Mouse (Mus musculus) liver, embryonic 12.5 days (tissue): ENCODE data around the gene Dnmt3b. TPM values are rescaled to one million over a fixed set of nuclear protein-coding genes. Genes with fewer than 3 reads are reported as not detected.
"Not testable (repeated sequence)": the region's sequence is repeated elsewhere in the genome, so short reads cannot be mapped to it uniquely, and the experiment has no call there.

ENCODE experiments used
- ATAC-seq: fragments of 200-750 bp; cut with Nextera tagmentation; 2 replicates; pipeline ENCODE4 v1.8.0; 2017; ENCODE audit warnings: moderate number of reproducible peaks, mild to moderate bottlenecking, moderate library complexity
- H3K27ac ChIP-seq: fragments of 300-500 bp; sonication (generic); 2 replicates; pipeline ENCODE4 v1.5.1; 2016; ENCODE audit warnings: mild to moderate bottlenecking
- H3K27me3 ChIP-seq: fragments of 300-500 bp; sonication (generic); replicated peaks from 2 replicates; pipeline ENCODE4 v1.6.1; 2016; ENCODE audit warnings: mild to moderate bottlenecking, moderate library complexity
- H3K36me3 ChIP-seq: fragments of 300-500 bp; sonication (generic); 2 replicates; pipeline ENCODE4 v1.6.1; 2016; ENCODE audit warnings: mild to moderate bottlenecking, moderate library complexity
- H3K4me1 ChIP-seq: fragments of 300-500 bp; sonication (generic); 2 replicates; pipeline ENCODE4 v1.6.1; 2016
- H3K4me2 ChIP-seq: fragments of 300-500 bp; sonication (generic); 2 replicates; pipeline ENCODE4 v1.6.1; 2016; ENCODE audit warnings: mild to moderate bottlenecking, moderate library complexity
- H3K4me3 ChIP-seq: fragments of 300-500 bp; sonication (generic); 2 replicates; pipeline ENCODE4 v1.5.1; 2016; ENCODE audit warnings: mild to moderate bottlenecking, moderate library complexity
- H3K9ac ChIP-seq: fragments of 300-500 bp; sonication (generic); 2 replicates; pipeline ENCODE4 v1.6.1; 2016; ENCODE audit warnings: mild to moderate bottlenecking, moderate library complexity
- H3K9me3 ChIP-seq: fragments of 300-500 bp; sonication (generic); replicated peaks from 2 replicates; pipeline ENCODE4 v1.6.1; 2016; ENCODE audit warnings: mild to moderate bottlenecking, moderate library complexity
- WGBS: fragments of 180-500 bp; shearing (Covaris S2); methylation state at CpG from one replicate; pipeline ENCODE4 v1.1.7; 2016; ENCODE audit not compliant: insufficient replicate concordance; 5-methylcytosine and 5-hydroxymethylcytosine counted together
- polyA plus RNA-seq: library from polyadenylated mRNA; unstranded; fragments of >200 nt; fragmentation: Nextera tagmentation; extraction: Ambion mirVana; gene quantifications from 2 replicates; pipeline ENCODE4 v1.2.1, GENCODE M21; 2016

The Dnmt3b gene
- polyA plus RNA-seq, 1 experiment from 2014 or later: 17.1 TPM

- no peaks in the 10 kb centered on the region for H3K9me3 ChIP-seq
- H3K27me3 ChIP-seq: no peaks in the 10 kb centered on the region
- no peak overlapping the region for H3K4me2 ChIP-seq
- H3K36me3 ChIP-seq: peaks cover 52% of the 10 kb centered on the region
- no peak overlapping the region for H3K9ac ChIP-seq
- 45% methylated on average over 6 of the region's 6 CpGs for WGBS
- H3K27ac ChIP-seq: no peak overlapping the region
- no peak overlapping the region for H3K4me3 ChIP-seq
- peaks cover 17% of the 10 kb centered on the region; the same call in 1 of the 2 replicates for H3K4me1 ChIP-seq
- ATAC-seq: no peak
Measured at GRCm38 (mm10) chr2:153676944-153677343, 27.7 kb downstream of the Dnmt3b start.

DNA sequence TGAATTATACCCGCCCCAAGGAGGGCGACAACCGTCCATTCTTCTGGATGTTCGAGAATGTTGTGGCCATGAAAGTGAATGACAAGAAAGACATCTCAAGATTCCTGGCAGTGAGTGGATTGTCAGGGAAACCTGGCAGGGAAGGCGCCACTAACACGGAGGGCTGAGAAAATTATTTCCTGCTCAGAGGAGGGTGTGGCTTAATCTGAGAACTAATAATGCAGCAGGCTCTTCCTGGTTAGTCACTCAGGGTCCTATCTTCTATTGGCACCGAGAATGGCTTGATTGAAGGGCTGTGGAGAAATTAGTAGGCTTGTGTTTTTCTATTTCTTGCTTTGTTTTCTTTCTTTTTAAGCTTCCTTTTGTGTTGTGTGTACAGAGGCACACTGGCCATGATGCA lies 28.3 kb downstream of the Dnmt3b start:
- Histone ChIP-seq H3K9ac (no peak overlapping the region), H3K36me3 (peaks cover 56% of the 10 kb centered on the region), H3K27ac (no peak overlapping the region), H3K4me3 (no peak overlapping the region), H3K27me3 (no peaks in the 10 kb centered on the region), H3K4me1 (peaks cover 17% of the 10 kb centered on the region; the same call in 1 of the 2 replicates), H3K4me2 (no peak overlapping the region), H3K9me3 (no peaks in the 10 kb centered on the region)
- 68% methylated on average over 7 of the region's 7 CpGs for WGBS
- no peak for ATAC-seq

- Histone ChIP-seq H3K27me3 (no peaks in the 10 kb centered on the region), H3K4me1 (peaks cover 17% of the 10 kb centered on the region; the same call in 1 of the 2 replicates), H3K27ac (no peak overlapping the region), H3K36me3 (peaks cover 40% of the 10 kb centered on the region), H3K4me3 (no peak overlapping the region), H3K4me2 (no peak overlapping the region), H3K9me3 (no peaks in the 10 kb centered on the region), H3K9ac (no peak overlapping the region)
- WGBS: 74% methylated on average over 1 of the region's 1 CpGs
- ATAC-seq: no peak
Measured at GRCm38 (mm10) chr2:153679959-153680358, 30.7 kb downstream of the Dnmt3b start.

DNA sequence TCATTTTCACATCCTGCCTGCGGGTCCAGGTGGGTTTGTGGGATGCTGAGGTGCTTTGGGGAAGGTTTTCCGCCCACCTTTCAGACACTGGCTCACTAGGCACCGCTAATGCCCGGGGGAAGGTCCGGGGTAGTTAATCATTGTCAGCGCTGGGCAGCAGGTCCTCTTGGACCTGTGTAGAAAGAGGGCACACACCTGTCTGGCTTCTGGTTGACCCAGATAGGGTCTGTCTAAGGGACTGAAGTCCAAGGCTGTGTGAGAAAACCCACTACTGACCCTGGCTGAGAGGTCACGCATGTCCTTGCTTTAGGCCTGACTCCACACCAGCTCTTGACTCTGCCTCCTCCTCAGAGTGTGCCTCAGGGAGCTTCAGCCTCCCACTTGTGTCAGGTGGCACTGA lies 44.2 kb downstream of the Dnmt3b start:
- H3K9me3 ChIP-seq, H3K27ac ChIP-seq, H3K4me3 ChIP-seq, H3K36me3 ChIP-seq, H3K27me3 ChIP-seq, H3K4me2 ChIP-seq, H3K4me1 ChIP-seq, H3K9ac ChIP-seq: not testable (repeated sequence)
- 67% methylated on average over 7 of the region's 7 CpGs for WGBS
- 0 out of 2 replicates have a peak, but pooled peaks have one; percentile 27 for ATAC-seq

DNA sequence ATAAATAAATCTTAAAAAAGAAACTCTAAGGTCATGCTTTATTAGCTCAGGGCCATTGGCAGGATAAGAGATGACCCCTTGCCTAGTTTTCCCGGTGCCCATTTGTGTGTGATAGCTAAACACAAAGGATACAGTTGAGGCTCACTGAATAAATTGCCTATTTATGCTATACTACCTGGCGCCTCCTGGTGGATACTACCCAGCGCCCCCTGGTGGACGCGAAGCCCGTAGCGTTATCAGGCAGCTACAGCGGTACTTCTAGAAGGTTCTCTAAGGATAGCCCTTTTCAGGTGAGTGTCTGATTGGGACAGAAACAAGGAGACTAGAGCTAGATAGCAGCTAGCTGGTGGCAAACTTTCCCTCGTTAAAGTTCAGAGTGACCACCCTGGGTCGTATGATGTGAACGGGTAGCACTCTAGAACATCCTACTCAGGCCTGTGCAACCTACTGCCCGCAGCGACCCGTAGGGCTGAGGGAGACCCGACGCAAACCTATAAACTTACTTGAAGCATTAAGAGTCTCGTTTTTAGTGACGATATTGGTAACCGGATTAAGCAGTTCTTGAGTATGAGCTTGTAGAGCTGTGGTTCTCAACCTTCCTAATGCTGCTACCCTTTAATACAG lies 45.3 kb downstream of the Dnmt3b start:
- H3K4me2 ChIP-seq: no peak overlapping the region
- 0 out of 2 replicates have a peak, but pooled peaks have one; percentile 42 for ATAC-seq
- H3K27ac ChIP-seq: no peak overlapping the region
- WGBS: 54% methylated on average over 19 of the region's 19 CpGs
- H3K27me3 ChIP-seq: no peaks in the 10 kb centered on the region
- H3K9me3 ChIP-seq: no peaks in the 10 kb centered on the region
- no peak overlapping the region for H3K4me3 ChIP-seq
- no peaks in the 10 kb centered on the region for H3K4me1 ChIP-seq
- H3K9ac ChIP-seq: no peak overlapping the region
- no peaks in the 10 kb centered on the region for H3K36me3 ChIP-seq

GRCm38 (mm10) chr2:153696352-153696751 lies 47.1 kb downstream of the Dnmt3b start, which contains the start of gene Dnmt3c:
Gene Dnmt3c, plus strand, starts transcription at chr2:153696652.
- H3K4me1 ChIP-seq: no peaks in the 10 kb centered on the region
- no peaks in the 10 kb centered on the region for H3K27me3 ChIP-seq
- H3K9me3 ChIP-seq: no peaks in the 10 kb centered on the region
- H3K4me3 ChIP-seq: no peak within 1 kb of the TSS
- no peak within 1 kb of the TSS for H3K27ac ChIP-seq
- H3K4me2 ChIP-seq: no peak within 1 kb of the TSS
- no peaks in the 10 kb centered on the region for H3K36me3 ChIP-seq
- no peak for ATAC-seq
- H3K9ac ChIP-seq: no peak within 1 kb of the TSS

DNA sequence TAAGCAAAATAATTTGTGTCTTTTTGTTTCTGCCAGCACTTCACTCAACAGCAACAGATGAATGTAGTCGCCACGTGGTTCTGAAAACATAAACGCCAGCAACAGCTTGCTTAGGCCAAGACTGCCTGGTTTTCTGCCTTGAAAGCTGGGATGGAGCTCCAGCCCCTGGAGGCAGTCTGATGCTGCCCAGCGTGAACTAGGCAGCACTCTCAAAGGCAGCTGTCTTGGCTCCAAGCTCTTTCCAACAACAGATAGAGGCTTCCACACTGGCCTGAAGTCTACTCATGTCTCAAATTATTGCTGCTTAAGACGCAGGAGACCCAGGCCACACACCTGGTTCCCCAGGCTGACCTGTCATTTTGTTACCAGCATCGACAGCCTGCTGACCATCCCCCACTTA lies 54.1 kb downstream of the Dnmt3b start:
- WGBS: 55% methylated on average over 6 of the region's 6 CpGs
- Histone ChIP-seq H3K27ac (no peak overlapping the region), H3K4me3 (no peak overlapping the region), H3K27me3 (peaks cover 11% of the 10 kb centered on the region; the same call in 1 of the 2 replicates), H3K9ac (no peak overlapping the region), H3K4me1 (no peaks in the 10 kb centered on the region), H3K4me2 (no peak overlapping the region), H3K36me3 (no peaks in the 10 kb centered on the region), H3K9me3 (no peaks in the 10 kb centered on the region)
- ATAC-seq: no peak

- H3K9me3 ChIP-seq: no peaks in the 10 kb centered on the region
- no peaks in the 10 kb centered on the region for H3K36me3 ChIP-seq
- WGBS: 41% methylated on average over 8 of the region's 8 CpGs
- H3K27me3 ChIP-seq: peaks cover 10% of the 10 kb centered on the region; the same call in 1 of the 2 replicates
- no peak overlapping the region for H3K9ac ChIP-seq
- no peak overlapping the region for H3K4me2 ChIP-seq
- H3K4me3 ChIP-seq: no peak overlapping the region
- ATAC-seq: no peak
- peaks cover 32% of the 10 kb centered on the region for H3K4me1 ChIP-seq
- no peak overlapping the region for H3K27ac ChIP-seq
Measured at GRCm38 (mm10) chr2:153710701-153711330, 61.6 kb downstream of the Dnmt3b start.

- Histone ChIP-seq H3K27me3 (no peaks in the 10 kb centered on the region), H3K9ac (no peak overlapping the region), H3K4me1 (peaks cover 47% of the 10 kb centered on the region), H3K4me3 (no peak overlapping the region), H3K27ac (peak overlapping the region; percentile 62), H3K36me3 (no peaks in the 10 kb centered on the region), H3K4me2 (no peak overlapping the region), H3K9me3 (no peaks in the 10 kb centered on the region)
- 43% methylated on average over 3 of the region's 3 CpGs for WGBS
- ATAC-seq: peak; percentile 75
Measured at GRCm38 (mm10) chr2:153712646-153713091, 63.4 kb downstream of the Dnmt3b start.

GRCm38 (mm10) chr2:153713227-153713626 lies 64.0 kb downstream of the Dnmt3b start:
- WGBS: 67% methylated on average over 4 of the region's 4 CpGs
- Histone ChIP-seq H3K9me3 (no peaks in the 10 kb centered on the region), H3K27me3 (no peaks in the 10 kb centered on the region), H3K4me1 (peaks cover 50% of the 10 kb centered on the region), H3K4me2 (no peak overlapping the region), H3K36me3 (no peaks in the 10 kb centered on the region), H3K4me3 (no peak overlapping the region), H3K9ac (no peak overlapping the region), H3K27ac (peak overlapping the region; percentile 62)
- ATAC-seq: no peak

DNA sequence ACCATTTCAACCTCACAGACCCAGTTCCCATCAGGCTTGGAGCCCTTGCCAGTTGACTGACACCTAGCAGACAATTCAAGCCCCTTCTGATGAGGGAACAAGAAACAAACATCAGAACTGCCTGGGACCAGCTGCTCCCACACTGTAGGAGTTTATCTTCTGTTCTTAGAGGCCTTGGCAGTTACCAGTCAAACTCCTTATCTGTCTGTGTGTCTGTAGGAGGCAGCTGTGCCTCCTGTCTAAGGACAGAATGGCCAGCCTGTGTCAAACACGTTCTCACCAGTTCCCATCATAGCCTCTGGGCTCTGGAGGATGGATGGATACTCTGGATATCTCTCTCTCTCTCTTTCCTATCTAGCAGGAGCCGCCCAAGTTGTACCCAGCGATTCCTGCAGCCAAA lies 68.6 kb downstream of the Dnmt3b start:
- H3K4me1 ChIP-seq: peaks cover 46% of the 10 kb centered on the region
- peak; percentile 90 for ATAC-seq
- H3K27me3 ChIP-seq, H3K4me3 ChIP-seq, H3K36me3 ChIP-seq, H3K9ac ChIP-seq, H3K9me3 ChIP-seq: not testable (repeated sequence)
- H3K27ac ChIP-seq: peak overlapping the region; percentile 60; the same call in 1 of the 2 replicates
- 20% methylated on average over 3 of the region's 3 CpGs for WGBS
- peak overlapping the region; percentile 33; the same call in 1 of the 2 replicates for H3K4me2 ChIP-seq

GRCm38 (mm10) chr2:153723098-153723497 lies 73.8 kb downstream of the Dnmt3b start:
- H3K4me3 ChIP-seq: no peak overlapping the region
- peaks cover 51% of the 10 kb centered on the region for H3K4me1 ChIP-seq
- no peak overlapping the region for H3K4me2 ChIP-seq
- ATAC-seq: peak; percentile 58
- H3K27me3 ChIP-seq: no peaks in the 10 kb centered on the region
- no peaks in the 10 kb centered on the region for H3K9me3 ChIP-seq
- H3K27ac ChIP-seq: peak overlapping the region; percentile 78
- H3K9ac ChIP-seq: no peak overlapping the region
- 44% methylated on average over 1 of the region's 1 CpGs for WGBS
- 0 out of 2 replicates have a peak, but pooled peaks cover 4% of the 10 kb centered on the region for H3K36me3 ChIP-seq
